In the genomic region with DNA sequence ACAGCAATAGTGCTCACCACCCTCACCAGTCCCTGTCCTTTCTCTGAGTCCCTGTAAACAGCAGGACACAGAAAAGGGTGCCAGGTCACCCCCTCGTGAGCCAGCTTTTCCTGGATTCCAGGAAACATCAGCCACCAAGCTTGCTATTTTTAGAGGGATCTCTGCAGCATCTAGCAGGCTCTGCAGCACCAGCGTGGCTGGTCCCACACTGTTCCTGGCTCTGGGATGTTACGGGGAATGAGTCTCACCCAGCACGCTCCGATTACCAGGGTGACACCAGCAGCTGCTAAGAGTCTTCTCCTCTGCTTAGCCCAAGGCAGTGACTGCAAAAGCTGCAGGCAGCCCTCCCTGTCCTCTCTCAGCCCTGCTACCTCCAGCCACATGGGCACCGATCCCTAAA, we compare ENCODE assay signal across 13 mouse cellular contexts. TPM values are rescaled to one million over a fixed set of nuclear protein-coding genes. Genes with fewer than 3 reads are reported as not detected.
DNase-seq lines count a peak whose midpoint lies in the region; ATAC-seq and TF ChIP-seq lines count a peak whose summit lies in the region.
"Had no signal": no experiment of that assay in that cellular context is flagged by ENCODE, and none has a peak within 500 bp of the region (broad histone marks: within the 10 kb centered on the region; RNA-seq: fewer than 3 reads in every experiment).

No protein-coding gene starts in this region.

- H3K36me3 ChIP-seq in heart, embryonic 15.5 days = no peaks in the 10 kb centered on the region
- H3K36me3 ChIP-seq: intestine, embryonic 15.5 days; lung, embryonic 15.5 days; midbrain, embryonic 13.5 days had no signal

- peak; percentile 57 for DNase-seq in gastrocnemius, adult 2 months
- DNase-seq in gastrocnemius, postnatal 25 days = no peak
- DNase-seq in left cerebral cortex, adult 18-20 months (ENCODE audit: low spot score in 2 of 2) = peak; percentile 20 to 56
- no peak for DNase-seq in left cerebral cortex, adult 2 months (ENCODE audit: extremely low spot score in 1 of 2, low spot score in 2 of 2)
- DNase-seq in right cerebral cortex, adult 2 months (ENCODE audit: low spot score in 2 of 2) = peak; percentile 51 to 54
- DNase-seq in layer of hippocampus, postnatal 25 days (ENCODE audit: extremely low spot score in 1 of 2, low spot score in 1 of 2) = no peak
- DNase-seq in cerebellum, postnatal 4 days (ENCODE audit: low spot score in 2 of 2) = no peak
- DNase-seq: thymus, adult 18-20 months had no signal

- WGBS in heart, embryonic 15.5 days = 11% methylated on average over 6 of the region's 6 CpGs

- H3K4me3 ChIP-seq in gastrocnemius, adult 2 months = no peak overlapping the region
- H3K4me3 ChIP-seq in left cerebral cortex, adult 2 months = no peak overlapping the region
- no peak overlapping the region for H3K4me3 ChIP-seq in heart, embryonic 15.5 days
- H3K4me3 ChIP-seq: intestine, embryonic 15.5 days; lung, embryonic 15.5 days; midbrain, embryonic 13.5 days had no signal

- H3K27me3 ChIP-seq in heart, embryonic 15.5 days = peaks cover 11% of the 10 kb centered on the region; the same call in 1 of the 2 replicates
- H3K27me3 ChIP-seq: intestine, embryonic 15.5 days; lung, embryonic 15.5 days; midbrain, embryonic 13.5 days had no signal

- peak overlapping the region; percentile 12; the same call in 1 of the 2 replicates for H3K27ac ChIP-seq in gastrocnemius, adult 2 months
- no peak overlapping the region for H3K27ac ChIP-seq in left cerebral cortex, adult 2 months
- peak overlapping the region; percentile 26; the same call in 1 of the 2 replicates for H3K27ac ChIP-seq in heart, embryonic 15.5 days
- H3K27ac ChIP-seq: intestine, embryonic 15.5 days; lung, embryonic 15.5 days; midbrain, embryonic 13.5 days had no signal

- peaks cover 28% of the 10 kb centered on the region for H3K4me1 ChIP-seq in heart, embryonic 15.5 days (replicated peaks)
- H3K4me1 ChIP-seq: intestine, embryonic 15.5 days; lung, embryonic 15.5 days had no signal

- TF ChIP-seq CTCF in gastrocnemius, adult 2 months (IDR thresholded peaks at IDR 0.05) = no peak
- TF ChIP-seq CTCF in left cerebral cortex, adult 2 months (IDR thresholded peaks at IDR 0.05) = no peak

- H3K9me3 ChIP-seq in heart, embryonic 15.5 days (replicated peaks) = no peaks in the 10 kb centered on the region
- H3K9me3 ChIP-seq: intestine, embryonic 15.5 days; lung, embryonic 15.5 days; midbrain, embryonic 13.5 days had no signal

- H3K9ac ChIP-seq in heart, embryonic 15.5 days = peak overlapping the region; percentile 12; the same call in 1 of the 2 replicates
- H3K9ac ChIP-seq: intestine, embryonic 15.5 days; lung, embryonic 15.5 days; midbrain, embryonic 13.5 days had no signal

- H3K4me2 ChIP-seq in heart, embryonic 15.5 days = peak overlapping the region; percentile 27; the same call in 1 of the 2 replicates
- H3K4me2 ChIP-seq: intestine, embryonic 15.5 days; lung, embryonic 15.5 days; midbrain, embryonic 13.5 days had no signal

- ATAC-seq in heart, embryonic 15.5 days (replicated peaks; ENCODE audit: insufficient number of reproducible peaks, insufficient read depth, low FRiP score, low read depth) = 0 out of 2 replicates have a peak, but pooled peaks have one; percentile 30
- ATAC-seq: intestine, embryonic 15.5 days; midbrain, embryonic 13.5 days had no signal

- intact Hi-C loops in gastrocnemius, adult 2 months (cut with DNase I) = no loop called here
- intact Hi-C loops in left cerebral cortex, adult 2 months (cut with DNase I) = no loop called here

RNA-seq across cellular contexts. Expression of a gene that starts 31.6 kb away (rescaled TPM):
- under 1 TPM in 1 of 2 experiments, not detected in 1; 0.22 TPM for total RNA-seq in gastrocnemius, adult 2 months (2021)
- under 1 TPM in 1 of 2 experiments, not detected in 1; 0.67 TPM for total RNA-seq in gastrocnemius, postnatal 25 days (2021)
- not detected for total RNA-seq in left cerebral cortex, adult 18-20 months (2021)
- not detected for total RNA-seq in left cerebral cortex, adult 2 months (2021)
- 0.38 and 0.62 TPM in 2 replicates for polyA plus RNA-seq in heart, embryonic 15.5 days (2015; fragmentation: Nextera tagmentation; extraction: Ambion mirVana)
- not detected for total RNA-seq in layer of hippocampus, postnatal 25 days (2021)
- total RNA-seq: common myeloid progenitor, adult 5-6 weeks had no signal
- polyA plus RNA-seq: midbrain, embryonic 13.5 days had no signal

RNA-seq across cellular contexts. Expression of a gene that starts 31.9 kb away (rescaled TPM):
- 1 to 10 TPM; 5.7 to 6.0 TPM for total RNA-seq in gastrocnemius, adult 2 months (2021)
- total RNA-seq in gastrocnemius, postnatal 25 days (2021) = 1 to 10 TPM; 6.5 to 9.4 TPM
- total RNA-seq in left cerebral cortex, adult 18-20 months (2021) = 10 to 100 TPM; 11.1 to 12.9 TPM
- total RNA-seq in left cerebral cortex, adult 2 months (2021) = 10 to 100 TPM; 15.2 to 15.9 TPM
- polyA plus RNA-seq in heart, embryonic 15.5 days (2015; fragmentation: Nextera tagmentation; extraction: Ambion mirVana) = 28.9 and 38.3 TPM in 2 replicates
- total RNA-seq in layer of hippocampus, postnatal 25 days (2021) = 10 to 100 TPM; 19.9 to 25.1 TPM
- total RNA-seq: common myeloid progenitor, adult 5-6 weeks had no signal

RNA-seq across cellular contexts. Expression of a gene that starts 36.6 kb away (rescaled TPM):
- under 1 TPM; 0.17 to 0.48 TPM for total RNA-seq in gastrocnemius, adult 2 months (2021)
- total RNA-seq in gastrocnemius, postnatal 25 days (2021) = under 1 TPM; 0.21 to 0.41 TPM
- 100 to 1,000 TPM; 440 to 456 TPM for total RNA-seq in left cerebral cortex, adult 18-20 months (2021)
- total RNA-seq in left cerebral cortex, adult 2 months (2021) = 100 to 1,000 TPM; 481 to 504 TPM
- polyA plus RNA-seq in heart, embryonic 15.5 days (2015; fragmentation: Nextera tagmentation; extraction: Ambion mirVana) = 2.3 and 3.2 TPM in 2 replicates
- total RNA-seq in layer of hippocampus, postnatal 25 days (2021) = 100 to 1,000 TPM; 263 to 279 TPM
- total RNA-seq: common myeloid progenitor, adult 5-6 weeks had no signal

Comparison
In these comparisons a context has a peak if more than half of its experiments do, and no peak if none do; other contexts are left out.
1. DNase-seq: peak in gastrocnemius, adult 2 months (single experiment), left cerebral cortex, adult 18-20 months (2 of 2) and right cerebral cortex, adult 2 months (2 of 2); none in gastrocnemius, postnatal 25 days (single experiment), left cerebral cortex, adult 2 months (0 of 2), layer of hippocampus, postnatal 25 days (0 of 2) and cerebellum, postnatal 4 days (0 of 2).
2. RNA of a gene that starts 36.6 kb away (total RNA-seq): 481 to 504 TPM in left cerebral cortex, adult 2 months, 440 to 456 TPM in left cerebral cortex, adult 18-20 months and 263 to 279 TPM in layer of hippocampus, postnatal 25 days; 0.17 to 0.48 TPM in gastrocnemius, adult 2 months and 0.21 to 0.41 TPM in gastrocnemius, postnatal 25 days; every median in the first group is over 100 times any median in the second.